Mouse (Mus musculus) myocyte (in vitro differentiated cells): ENCODE results near the gene Cox4i2. TPM values are rescaled to one million over a fixed set of nuclear protein-coding genes. Genes with fewer than 3 reads are reported as not detected.

Experiments
- H3K27me3 ChIP-seq: one replicate; pipeline ENCODE4 v1.6.1; 2011; ENCODE audit not compliant: control insufficient read depth, insufficient read depth, insufficient read length
- H3K36me3 ChIP-seq: one replicate; pipeline ENCODE4 v1.6.1; 2011; ENCODE audit not compliant: control insufficient read depth, insufficient read depth
- H3K4me2 ChIP-seq: one replicate; pipeline ENCODE4 v1.6.1; 2011; ENCODE audit warnings: low read depth, control low read depth
- H3K4me3 ChIP-seq: one replicate; pipeline ENCODE4 v1.5.1; 2011; ENCODE audit warnings: mild to moderate bottlenecking, control low read depth, moderate library complexity
- H3K79me2 ChIP-seq: one replicate; pipeline ENCODE4 v1.6.1; 2011; ENCODE audit not compliant: control insufficient read depth, insufficient read depth
- H3ac ChIP-seq: one replicate; pipeline ENCODE4 v1.6.1; 2011; ENCODE audit not compliant: control insufficient read depth, insufficient read length
- CEBPB ChIP-seq: IDR thresholded peaks from 2 replicates; pipeline ENCODE4 v1.6.1; 2011; ENCODE audit warnings: mild to moderate bottlenecking, moderate library complexity; ENCODE audit not compliant: poor library complexity, insufficient read depth, severe bottlenecking
- E2F4 ChIP-seq: IDR thresholded peaks from one replicate; pipeline ENCODE4 v1.6.1; 2011; ENCODE audit warnings: mild to moderate bottlenecking, control low read depth, moderate library complexity; ENCODE audit not compliant: insufficient read depth
- MAX ChIP-seq: IDR thresholded peaks from one replicate; pipeline ENCODE4 v1.6.1; 2011; ENCODE audit warnings: low read depth, mild to moderate bottlenecking, control low read depth
- MYOD1 ChIP-seq, 3 experiments: IDR thresholded peaks; one replicate each; pipeline ENCODE4 v1.6.1; 2011; ENCODE audit warnings: control low read depth in 2 of 3, low read depth in 2 of 3, mild to moderate bottlenecking in 2 of 3, moderate library complexity in 1 of 3; ENCODE audit not compliant: insufficient read length in 2 of 3, control insufficient read depth in 1 of 3
- MYOG ChIP-seq, 3 experiments: IDR thresholded peaks; one replicate each; pipeline ENCODE4 v1.6.1; 2011; ENCODE audit warnings: control low read depth in 2 of 3, low read depth in 2 of 3, mild to moderate bottlenecking in 2 of 3; ENCODE audit not compliant: insufficient read length in 2 of 3, control insufficient read depth in 1 of 3, insufficient read depth in 1 of 3
- POLR2A ChIP-seq: IDR thresholded peaks from one replicate; pipeline ENCODE4 v1.6.1; 2011; ENCODE audit warnings: low read depth, mild to moderate bottlenecking, control low read depth, moderate library complexity; ENCODE audit not compliant: insufficient read length
- POLR2AphosphoS2 ChIP-seq: IDR thresholded peaks from one replicate; pipeline ENCODE4 v1.6.1; 2011; ENCODE audit warnings: low read depth, control low read depth; ENCODE audit not compliant: insufficient read length
- REST ChIP-seq: IDR thresholded peaks from one replicate; pipeline ENCODE4 v1.6.1; 2011; ENCODE audit warnings: mild to moderate bottlenecking, control low read depth, moderate library complexity; ENCODE audit not compliant: insufficient read depth, insufficient read length
- SRF ChIP-seq: IDR thresholded peaks from one replicate; pipeline ENCODE4 v1.6.1; 2011; ENCODE audit warnings: low read depth; ENCODE audit not compliant: control insufficient read depth, insufficient read length
- TCF12 ChIP-seq: IDR thresholded peaks from one replicate; pipeline ENCODE4 v1.6.1; 2011; ENCODE audit warnings: mild to moderate bottlenecking, control low read depth; ENCODE audit not compliant: poor library complexity, insufficient read depth, severe bottlenecking
- TCF3 ChIP-seq: IDR thresholded peaks from one replicate; pipeline ENCODE4 v1.6.1; 2011; ENCODE audit warnings: low read depth, control low read depth; ENCODE audit not compliant: insufficient read length
- USF1 ChIP-seq: IDR thresholded peaks from one replicate; pipeline ENCODE4 v1.6.1; 2011; ENCODE audit warnings: low read depth, mild to moderate bottlenecking, control low read depth, moderate library complexity
- polyA plus RNA-seq: library from polyadenylated mRNA; unstranded; fragments of >200 nt; fragmentation: generic; extraction: Trizol; gene quantifications from one replicate; pipeline ENCODE4 v1.2.1, GENCODE M21; 2012; ENCODE audit warnings: missing spikeins

Gene Cox4i2
- polyA plus RNA-seq, 1 experiment = not detected

- peak overlapping the region; percentile 84 for H3K4me2 ChIP-seq
- H3K36me3 ChIP-seq = no peaks in the 10 kb centered on the region
- no peaks in the 10 kb centered on the region for H3K27me3 ChIP-seq
- H3K4me3 ChIP-seq = peak overlapping the region; percentile 3
- H3ac ChIP-seq = no peak overlapping the region
- TF ChIP-seq MYOG (IDR thresholded peaks at IDR 0.05; ENCODE audit: control insufficient read depth in 1 of 3, insufficient read depth in 1 of 3, insufficient read length in 2 of 3, low read depth in 2 of 3) (no peak), POLR2A (peak; percentile 51), SRF (no peak), POLR2AphosphoS2 (peak; percentile 61), TCF12 (no peak)
- H3K79me2 ChIP-seq = no peaks in the 10 kb centered on the region
Measured at GRCm38 (mm10) chr2:152727795-152728510, 26.0 kb upstream of the Cox4i2 start.

- H3K79me2 ChIP-seq = no peaks in the 10 kb centered on the region
- no peak overlapping the region for H3ac ChIP-seq
- no peaks in the 10 kb centered on the region for H3K27me3 ChIP-seq
- no peak for TF ChIP-seq TCF12
- TF ChIP-seq POLR2AphosphoS2 = no peak
- TF ChIP-seq TCF3 = no peak
- no peak for TF ChIP-seq SRF
- TF ChIP-seq MAX = no peak
- TF ChIP-seq MYOG (IDR thresholded peaks at IDR 0.05; ENCODE audit: control insufficient read depth in 1 of 3, insufficient read depth in 1 of 3, insufficient read length in 2 of 3, low read depth in 2 of 3) = no peak
- no peak for TF ChIP-seq CEBPB
- no peak for TF ChIP-seq POLR2A
- TF ChIP-seq USF1 = no peak
- no peak for TF ChIP-seq REST
- no peak for TF ChIP-seq E2F4
- peak overlapping the region; percentile 84 for H3K4me2 ChIP-seq
- H3K36me3 ChIP-seq = no peaks in the 10 kb centered on the region
- H3K4me3 ChIP-seq = no peak overlapping the region
Measured at GRCm38 (mm10) chr2:152728594-152728993, 25.4 kb upstream of the Cox4i2 start.

GRCm38 (mm10) chr2:152729013-152729635 lies 24.8 kb upstream of the Cox4i2 start:
- Histone ChIP-seq H3K36me3 (no peaks in the 10 kb centered on the region), H3K4me3 (no peak overlapping the region), H3K79me2 (no peaks in the 10 kb centered on the region), H3ac (no peak overlapping the region), H3K27me3 (no peaks in the 10 kb centered on the region), H3K4me2 (peak overlapping the region; percentile 48)
- TF ChIP-seq MYOD1 (IDR thresholded peaks at IDR 0.05; ENCODE audit: control insufficient read depth in 1 of 3, insufficient read length in 2 of 3, low read depth in 2 of 3) (no peak), TCF3 (no peak), POLR2A (no peak), REST (no peak), SRF (no peak), USF1 (no peak), CEBPB (no peak), MAX (no peak), MYOG (IDR thresholded peaks at IDR 0.05; ENCODE audit: control insufficient read depth in 1 of 3, insufficient read depth in 1 of 3, insufficient read length in 2 of 3, low read depth in 2 of 3) (no peak), TCF12 (no peak)

GRCm38 (mm10) chr2:152729636-152730020 lies 24.3 kb upstream of the Cox4i2 start:
- TF ChIP-seq TCF12 (no peak), USF1 (peak; percentile 84), TCF3 (peak; percentile 16), MYOD1 (IDR thresholded peaks at IDR 0.05; ENCODE audit: control insufficient read depth in 1 of 3, insufficient read length in 2 of 3, low read depth in 2 of 3) (no peak), POLR2A (no peak), POLR2AphosphoS2 (no peak), CEBPB (no peak), MAX (no peak), REST (no peak), E2F4 (no peak), SRF (no peak), MYOG (IDR thresholded peaks at IDR 0.05; ENCODE audit: control insufficient read depth in 1 of 3, insufficient read depth in 1 of 3, insufficient read length in 2 of 3, low read depth in 2 of 3) (peak in 1 of 3 experiments; percentile 25)
- Histone ChIP-seq H3K4me3 (no peak overlapping the region), H3K79me2 (no peaks in the 10 kb centered on the region), H3K27me3 (no peaks in the 10 kb centered on the region), H3K36me3 (no peaks in the 10 kb centered on the region), H3ac (no peak overlapping the region), H3K4me2 (peak overlapping the region; percentile 48)

- H3K4me3 ChIP-seq = no peak overlapping the region
- H3ac ChIP-seq = no peak overlapping the region
- no peak overlapping the region for H3K4me2 ChIP-seq
- H3K27me3 ChIP-seq = no peaks in the 10 kb centered on the region
- TF ChIP-seq MYOG (IDR thresholded peaks at IDR 0.05; ENCODE audit: control insufficient read depth in 1 of 3, insufficient read depth in 1 of 3, insufficient read length in 2 of 3, low read depth in 2 of 3) = no peak
- no peak for TF ChIP-seq POLR2AphosphoS2
- no peak for TF ChIP-seq MYOD1 (IDR thresholded peaks at IDR 0.05; ENCODE audit: control insufficient read depth in 1 of 3, insufficient read length in 2 of 3, low read depth in 2 of 3)
- no peak for TF ChIP-seq POLR2A
- no peak for TF ChIP-seq E2F4
- no peak for TF ChIP-seq USF1
- no peak for TF ChIP-seq TCF3
- TF ChIP-seq SRF = no peak
- no peak for TF ChIP-seq CEBPB
- TF ChIP-seq TCF12 = no peak
- H3K36me3 ChIP-seq = no peaks in the 10 kb centered on the region
- H3K79me2 ChIP-seq = peaks cover 19% of the 10 kb centered on the region
Measured at GRCm38 (mm10) chr2:152733201-152733600, 20.8 kb upstream of the Cox4i2 start.
